Mouse (Mus musculus): Measurements from ENCODE around the gene Zdhhc4.

DNA sequence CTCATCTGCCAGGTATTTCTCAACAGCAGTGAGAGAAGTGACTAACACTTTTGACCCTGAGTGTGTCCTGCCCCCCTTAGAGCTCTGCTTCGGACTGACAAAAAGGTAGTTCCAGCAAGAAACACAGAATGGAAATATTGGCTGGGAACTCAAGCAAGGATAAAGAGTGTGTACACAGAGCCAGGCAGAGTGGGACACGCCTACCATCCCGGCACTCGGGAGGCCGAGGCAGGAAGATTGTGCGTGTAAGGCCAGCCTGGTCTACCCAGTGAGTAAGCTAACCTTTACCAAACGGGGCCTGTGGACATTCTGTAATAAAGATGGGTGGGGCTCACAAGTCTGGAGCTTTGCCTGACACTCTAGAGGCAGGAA lies 6.0 kb upstream of the Zdhhc4 start:
- TF ChIP-seq CTCF (IDR thresholded peaks at IDR 0.05; ENCODE audit: low read depth): no peak
- no peak for TF ChIP-seq EP300 (IDR thresholded peaks at IDR 0.05; ENCODE audit: low read depth)
